Mouse (Mus musculus): ENCODE measurements around the gene Rsbn1l. TPM values are rescaled to one million over a fixed set of nuclear protein-coding genes. Genes with fewer than 3 reads are reported as not detected.
"Not testable (repeated sequence)": the region's sequence is repeated elsewhere in the genome, so short reads cannot be mapped to it uniquely, and the experiment has no call there.

Rsbn1l gene
- polyA plus RNA-seq, 1 experiment = 36.7 TPM

- Histone ChIP-seq H3K4me1 (ENCODE audit: control insufficient read depth, insufficient read depth, low read length) (peaks cover 6% of the 10 kb centered on the region), H3K4me3 (ENCODE audit: low read depth, low read length) (no peak overlapping the region), H3K9ac (ENCODE audit: low read depth, poor library complexity, severe bottlenecking) (no peak overlapping the region), H3K9me3 (replicated peaks; ENCODE audit: control insufficient read depth, insufficient read depth, low read length, poor library complexity, severe bottlenecking) (no peaks in the 10 kb centered on the region), H3K27me3 (ENCODE audit: control insufficient read depth, insufficient read depth, low read length, poor library complexity, severe bottlenecking) (no peaks in the 10 kb centered on the region), H3K27ac (ENCODE audit: insufficient read depth, low read length) (no peak overlapping the region), H3K36me3 (ENCODE audit: control insufficient read depth, insufficient read depth, low read length, poor library complexity, severe bottlenecking) (no peaks in the 10 kb centered on the region)
- no peak for TF ChIP-seq EP300 (IDR thresholded peaks at IDR 0.05; ENCODE audit: insufficient read depth, low read depth, low read length)
- no peak for TF ChIP-seq CTCF (IDR thresholded peaks at IDR 0.05; ENCODE audit: low read depth, low read length)
- no peak for TF ChIP-seq POLR2A (IDR thresholded peaks at IDR 0.05; ENCODE audit: insufficient read depth, low read length)
Measured at GRCm38 (mm10) chr5:20944961-20945748, 11.0 kb downstream of the Rsbn1l start.

- not testable (repeated sequence) for H3K9ac ChIP-seq (ENCODE audit: low read depth, poor library complexity, severe bottlenecking); H3K27ac ChIP-seq (ENCODE audit: insufficient read depth, low read length); H3K27me3 ChIP-seq (ENCODE audit: control insufficient read depth, insufficient read depth, low read length, poor library complexity, severe bottlenecking); H3K9me3 ChIP-seq (replicated peaks; ENCODE audit: control insufficient read depth, insufficient read depth, low read length, poor library complexity, severe bottlenecking); H3K4me3 ChIP-seq (ENCODE audit: low read depth, low read length); H3K36me3 ChIP-seq (ENCODE audit: control insufficient read depth, insufficient read depth, low read length, poor library complexity, severe bottlenecking); H3K4me1 ChIP-seq (ENCODE audit: control insufficient read depth, insufficient read depth, low read length)
Measured at GRCm38 (mm10) chr5:20943791-20944190, 12.4 kb downstream of the Rsbn1l start.

GRCm38 (mm10) chr5:20942523-20942922, 13.7 kb downstream of the Rsbn1l start:
- Histone ChIP-seq H3K9ac (ENCODE audit: low read depth, poor library complexity, severe bottlenecking) (no peak overlapping the region), H3K36me3 (ENCODE audit: control insufficient read depth, insufficient read depth, low read length, poor library complexity, severe bottlenecking) (no peaks in the 10 kb centered on the region), H3K9me3 (replicated peaks; ENCODE audit: control insufficient read depth, insufficient read depth, low read length, poor library complexity, severe bottlenecking) (no peaks in the 10 kb centered on the region), H3K27ac (ENCODE audit: insufficient read depth, low read length) (no peak overlapping the region), H3K4me3 (ENCODE audit: low read depth, low read length) (no peak overlapping the region), H3K4me1 (ENCODE audit: control insufficient read depth, insufficient read depth, low read length) (peaks cover 8% of the 10 kb centered on the region), H3K27me3 (ENCODE audit: control insufficient read depth, insufficient read depth, low read length, poor library complexity, severe bottlenecking) (no peaks in the 10 kb centered on the region)
- TF ChIP-seq POLR2A (IDR thresholded peaks at IDR 0.05; ENCODE audit: insufficient read depth, low read length) (no peak), EP300 (IDR thresholded peaks at IDR 0.05; ENCODE audit: insufficient read depth, low read depth, low read length) (no peak), CTCF (IDR thresholded peaks at IDR 0.05; ENCODE audit: low read depth, low read length) (no peak)

- Histone ChIP-seq H3K9ac (ENCODE audit: low read depth, poor library complexity, severe bottlenecking) (no peak overlapping the region), H3K27me3 (ENCODE audit: control insufficient read depth, insufficient read depth, low read length, poor library complexity, severe bottlenecking) (no peaks in the 10 kb centered on the region), H3K9me3 (replicated peaks; ENCODE audit: control insufficient read depth, insufficient read depth, low read length, poor library complexity, severe bottlenecking) (no peaks in the 10 kb centered on the region), H3K4me3 (ENCODE audit: low read depth, low read length) (no peak overlapping the region), H3K4me1 (ENCODE audit: control insufficient read depth, insufficient read depth, low read length) (peaks cover 4% of the 10 kb centered on the region), H3K27ac (ENCODE audit: insufficient read depth, low read length) (no peak overlapping the region), H3K36me3 (ENCODE audit: control insufficient read depth, insufficient read depth, low read length, poor library complexity, severe bottlenecking) (no peaks in the 10 kb centered on the region)
- TF ChIP-seq POLR2A (IDR thresholded peaks at IDR 0.05; ENCODE audit: insufficient read depth, low read length) (no peak), CTCF (IDR thresholded peaks at IDR 0.05; ENCODE audit: low read depth, low read length) (no peak)
Measured at GRCm38 (mm10) chr5:20941205-20941604, 15.0 kb downstream of the Rsbn1l start.

GRCm38 (mm10) chr5:20940696-20941095, 15.5 kb downstream of the Rsbn1l start:
- TF ChIP-seq POLR2A (IDR thresholded peaks at IDR 0.05; ENCODE audit: insufficient read depth, low read length) (no peak), EP300 (IDR thresholded peaks at IDR 0.05; ENCODE audit: insufficient read depth, low read depth, low read length) (no peak), CTCF (IDR thresholded peaks at IDR 0.05; ENCODE audit: low read depth, low read length) (no peak)
- peaks cover 4% of the 10 kb centered on the region for H3K4me1 ChIP-seq (ENCODE audit: control insufficient read depth, insufficient read depth, low read length)
- H3K9me3 ChIP-seq (replicated peaks; ENCODE audit: control insufficient read depth, insufficient read depth, low read length, poor library complexity, severe bottlenecking) = no peaks in the 10 kb centered on the region
- no peaks in the 10 kb centered on the region for H3K36me3 ChIP-seq (ENCODE audit: control insufficient read depth, insufficient read depth, low read length, poor library complexity, severe bottlenecking)
- no peak overlapping the region for H3K9ac ChIP-seq (ENCODE audit: low read depth, poor library complexity, severe bottlenecking)
- H3K27ac ChIP-seq (ENCODE audit: insufficient read depth, low read length) = no peak overlapping the region
- no peak overlapping the region for H3K4me3 ChIP-seq (ENCODE audit: low read depth, low read length)
- H3K27me3 ChIP-seq (ENCODE audit: control insufficient read depth, insufficient read depth, low read length, poor library complexity, severe bottlenecking) = no peaks in the 10 kb centered on the region

GRCm38 (mm10) chr5:20940040-20940571, 16.1 kb downstream of the Rsbn1l start:
- Histone ChIP-seq H3K36me3 (ENCODE audit: control insufficient read depth, insufficient read depth, low read length, poor library complexity, severe bottlenecking) (no peaks in the 10 kb centered on the region), H3K9me3 (replicated peaks; ENCODE audit: control insufficient read depth, insufficient read depth, low read length, poor library complexity, severe bottlenecking) (no peaks in the 10 kb centered on the region), H3K27me3 (ENCODE audit: control insufficient read depth, insufficient read depth, low read length, poor library complexity, severe bottlenecking) (no peaks in the 10 kb centered on the region), H3K27ac (ENCODE audit: insufficient read depth, low read length) (no peak overlapping the region), H3K9ac (ENCODE audit: low read depth, poor library complexity, severe bottlenecking) (no peak overlapping the region), H3K4me3 (ENCODE audit: low read depth, low read length) (no peak overlapping the region), H3K4me1 (ENCODE audit: control insufficient read depth, insufficient read depth, low read length) (peaks cover 4% of the 10 kb centered on the region)
- no peak for TF ChIP-seq POLR2A (IDR thresholded peaks at IDR 0.05; ENCODE audit: insufficient read depth, low read length)
- TF ChIP-seq CTCF (IDR thresholded peaks at IDR 0.05; ENCODE audit: low read depth, low read length) = no peak
- TF ChIP-seq EP300 (IDR thresholded peaks at IDR 0.05; ENCODE audit: insufficient read depth, low read depth, low read length) = no peak

All from ES-Bruce4 (cell line).